Mouse (Mus musculus): ENCODE measurements at regions not wholly inside any gene's neighbourhood (a gene's known extent, or its start where the extent isn't known, plus 50 kb on each side); places are given as distances from the start of the nearest gene placed in this dataset.

DNA sequence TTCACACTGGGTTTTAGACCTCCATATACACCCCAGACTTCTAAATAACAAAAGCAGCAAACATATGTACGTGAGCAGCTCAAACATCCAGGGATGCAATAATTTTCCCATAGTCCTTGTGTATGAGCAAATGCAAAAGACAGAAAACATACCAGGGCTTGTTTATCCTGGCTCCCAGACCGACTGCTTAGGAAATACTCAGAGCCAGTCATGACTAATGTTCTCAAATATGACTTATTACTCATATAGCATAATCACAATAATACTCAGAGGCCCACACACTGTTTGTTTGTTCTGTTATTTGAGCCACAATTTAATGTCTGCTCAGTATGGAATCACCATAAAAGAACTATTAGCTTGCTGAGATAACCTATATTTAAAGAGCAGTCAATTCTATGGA, 91.8 kb upstream of the Dusp10 start:
- no peak for TF ChIP-seq CTCF (IDR thresholded peaks at IDR 0.05; ENCODE audit: extremely low read depth, insufficient read length, insufficient replicate concordance, low read depth, low read length)
- TF ChIP-seq POLR2A (IDR thresholded peaks at IDR 0.05; ENCODE audit: low read depth, low read length) = no peak
